Mouse (Mus musculus): ENCODE measurements around the gene Fam206a. TPM values are rescaled to one million over a fixed set of nuclear protein-coding genes. Genes with fewer than 3 reads are reported as not detected.

Fam206a gene
- polyA plus RNA-seq (2012; ENCODE audit: low replicate concordance) = 4.4 and 7.8 TPM in 2 replicates

GRCm38 (mm10) chr4:56801907-56802668, at the start of gene Fam206a, which contains the start of gene Elp1:
Gene Fam206a (plus strand): TSS chr4:56802345.
Gene Elp1 (minus strand): TSS chr4:56802331.

Other genes with a start within 250 kb of the Fam206a start
- not detected in 2 replicates for gene Gm26657, start 62.3 kb upstream of the Fam206a start, polyA plus RNA-seq (2012; ENCODE audit: low replicate concordance)
- 0.21 and 0.55 TPM in 2 replicates for gene Actl7b, start 60.9 kb upstream of the Fam206a start, polyA plus RNA-seq (2012; ENCODE audit: low replicate concordance)
- not detected in 2 replicates for gene Actl7a, start 58.9 kb upstream of the Fam206a start, polyA plus RNA-seq (2012; ENCODE audit: low replicate concordance)
- 1.8 and 3.1 TPM in 2 replicates for gene Elp1, start within 50 bp of the Fam206a start, polyA plus RNA-seq (2012; ENCODE audit: low replicate concordance)
- 1.5 and 3.2 TPM in 2 replicates for gene Ctnnal1, start 62.8 kb downstream of the Fam206a start, polyA plus RNA-seq (2012; ENCODE audit: low replicate concordance)
- gene Tmem245, start 145.1 kb downstream of the Fam206a start, polyA plus RNA-seq (2012; ENCODE audit: low replicate concordance) = 2.8 and 4.0 TPM in 2 replicates
- gene Frrs1l, start 188.0 kb downstream of the Fam206a start, polyA plus RNA-seq (2012; ENCODE audit: low replicate concordance) = not detected in 2 replicates

All from hematopoietic multipotent progenitor cell, adult 10-12 weeks (in vitro differentiated cells).